ENCODE assay signal across 25 mouse cellular contexts in the genomic region with DNA sequence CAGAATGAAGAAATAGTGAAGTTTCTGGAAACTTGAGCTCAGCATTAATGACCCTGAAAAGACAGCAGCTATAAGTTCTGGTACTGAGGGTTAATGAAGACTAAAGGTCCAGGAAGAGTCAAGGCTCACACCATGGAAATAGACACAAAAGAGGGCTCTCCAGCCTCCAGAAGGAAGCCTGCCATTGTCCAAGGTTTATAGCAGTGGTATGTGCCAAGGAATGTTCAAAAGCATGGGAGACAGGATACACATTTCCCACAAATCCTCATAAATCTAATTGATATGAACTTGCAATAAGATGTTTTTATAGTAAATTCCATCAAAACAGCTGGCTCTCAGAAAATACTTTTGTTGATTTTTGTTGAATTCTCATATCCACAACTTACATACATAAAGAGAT.
"Had no signal": no experiment of that assay in that cellular context is flagged by ENCODE, and none has a peak within 500 bp of the region (broad histone marks: within the 10 kb centered on the region; RNA-seq: fewer than 3 reads in every experiment).

No protein-coding gene starts in this region.

- H3K9me3 ChIP-seq: heart, embryonic 10.5 days; heart, embryonic 12.5 days; hindbrain, embryonic 10.5 days; hindbrain, embryonic 12.5 days; intestine, embryonic 15.5 days; limb, embryonic 10.5 days; limb, embryonic 12.5 days; liver, embryonic 13.5 days; liver, embryonic 15.5 days had no signal

- H3K36me3 ChIP-seq: heart, embryonic 10.5 days; heart, embryonic 12.5 days; hindbrain, embryonic 10.5 days; hindbrain, embryonic 12.5 days; intestine, embryonic 15.5 days; limb, embryonic 10.5 days; limb, embryonic 12.5 days; liver, embryonic 13.5 days; liver, embryonic 15.5 days had no signal

- H3K9ac ChIP-seq: heart, embryonic 12.5 days; hindbrain, embryonic 12.5 days; hindbrain, embryonic 14.5 days; intestine, embryonic 15.5 days; limb, embryonic 12.5 days; liver, embryonic 13.5 days; liver, embryonic 15.5 days; liver, postnatal 0 days had no signal

- H3K27ac ChIP-seq: gastrocnemius, adult 2 months; heart, embryonic 10.5 days; hindbrain, embryonic 10.5 days; hindbrain, embryonic 12.5 days; hindbrain, embryonic 14.5 days; intestine, embryonic 15.5 days; layer of hippocampus, adult 2 months; left cerebral cortex, adult 2 months; limb, embryonic 10.5 days; limb, embryonic 12.5 days; liver, embryonic 13.5 days; liver, embryonic 15.5 days had no signal

- H3K4me3 ChIP-seq: gastrocnemius, adult 2 months; heart, embryonic 10.5 days; heart, embryonic 12.5 days; hindbrain, embryonic 10.5 days; hindbrain, embryonic 12.5 days; intestine, embryonic 15.5 days; layer of hippocampus, adult 2 months; left cerebral cortex, adult 2 months; limb, embryonic 10.5 days; limb, embryonic 12.5 days; liver, embryonic 13.5 days; liver, embryonic 15.5 days had no signal

- H3K4me2 ChIP-seq: heart, embryonic 12.5 days; hindbrain, embryonic 12.5 days; hindbrain, embryonic 14.5 days; intestine, embryonic 15.5 days; limb, embryonic 12.5 days; liver, embryonic 11.5 days; liver, embryonic 13.5 days; liver, embryonic 15.5 days had no signal

- H3K4me1 ChIP-seq: heart, embryonic 10.5 days; heart, embryonic 12.5 days; hindbrain, embryonic 10.5 days; hindbrain, embryonic 12.5 days; intestine, embryonic 15.5 days; limb, embryonic 10.5 days; limb, embryonic 12.5 days; liver, embryonic 13.5 days; liver, embryonic 15.5 days had no signal

- H3K27me3 ChIP-seq: heart, embryonic 12.5 days; hindbrain, embryonic 12.5 days; intestine, embryonic 15.5 days; limb, embryonic 12.5 days; liver, embryonic 13.5 days; liver, embryonic 15.5 days had no signal

- DNase-seq: gastrocnemius, adult 2 months; gastrocnemius, postnatal 10 days; gastrocnemius, postnatal 25 days; heart, adult 18-20 months; heart, postnatal 10 days; heart, postnatal 4 days; liver; liver, embryonic 13.5 days; liver, postnatal 0 days had no signal

- ATAC-seq: forebrain, embryonic 16.5 days; hindbrain, embryonic 16.5 days; inflammation-experienced regulatory T-cells, adult 6 months; intestine, embryonic 15.5 days; intestine, postnatal 0 days; liver, postnatal 0 days had no signal
